Mouse (Mus musculus) CH12.LX (cell line): Measurements from ENCODE around the gene Proser3. TPM values are rescaled to one million over a fixed set of nuclear protein-coding genes. Genes with fewer than 3 reads are reported as not detected.

Source experiments
- DNase-seq: peaks from one replicate; pipeline ENCODE4 v3.0.0-alpha.2; 2013; ENCODE audit errors: extremely low read depth
- H3K27ac ChIP-seq: 2 replicates; pipeline ENCODE4 v1.5.1; 2012; ENCODE audit warnings: low read depth, mild to moderate bottlenecking, control low read depth, moderate library complexity; ENCODE audit not compliant: insufficient read depth
- H3K27me3 ChIP-seq: replicated peaks from 2 replicates; pipeline ENCODE3; 2012; ENCODE audit warnings: inconsistent platforms
- H3K36me3 ChIP-seq, 2 experiments: replicated peaks in 1 of 2; 2 replicates each; pipeline versions ENCODE3 to v1.6.1; 2012; ENCODE audit warnings: inconsistent platforms in 1 of 2, low read length in 1 of 2, mild to moderate bottlenecking in 1 of 2, mixed read lengths in 1 of 2, moderate library complexity in 1 of 2; ENCODE audit not compliant: control insufficient read depth in 1 of 2, insufficient read depth in 1 of 2
- H3K4me1 ChIP-seq, 2 experiments: 2 replicates each; pipeline ENCODE4 v1.6.1; 2012; ENCODE audit warnings: inconsistent platforms in 1 of 2, moderate library complexity in 1 of 2; ENCODE audit not compliant: insufficient read depth in 2 of 2, control insufficient read depth in 1 of 2
- H3K4me2 ChIP-seq: 2 replicates; pipeline ENCODE4 v1.6.1; 2012; ENCODE audit warnings: low read depth, mild to moderate bottlenecking, control low read depth; ENCODE audit not compliant: poor library complexity, insufficient read depth, severe bottlenecking
- H3K4me3 ChIP-seq, 3 experiments: fragments of 150-350 bp in 1 of 3; sonication (generic) in 1 of 3; replicated peaks in 1 of 3; 2 replicates each; pipeline versions ENCODE3 to v1.5.1; 2011 to 2012; ENCODE audit warnings: low read depth in 2 of 3, low read length in 2 of 3, mild to moderate bottlenecking in 2 of 3, moderate library complexity in 2 of 3, control low read depth in 1 of 3, improper control_type of control experiment in 1 of 3, inconsistent platforms in 1 of 3, mixed read lengths in 1 of 3; ENCODE audit not compliant: poor library complexity in 1 of 3
- H3K79me2 ChIP-seq: replicated peaks from 2 replicates; pipeline ENCODE4 v1.6.1; 2012; ENCODE audit warnings: mild to moderate bottlenecking, moderate library complexity; ENCODE audit not compliant: control insufficient read depth, poor library complexity, insufficient read depth, severe bottlenecking; ENCODE audit errors: extremely low read depth
- H3K9ac ChIP-seq: 2 replicates; pipeline ENCODE4 v1.6.1; 2012; ENCODE audit warnings: low read depth, mild to moderate bottlenecking, control low read depth, moderate library complexity; ENCODE audit not compliant: insufficient read depth
- H3K9me3 ChIP-seq: replicated peaks from 2 replicates; pipeline ENCODE3; 2012; ENCODE audit warnings: low read length, inconsistent platforms, mixed read lengths
- BHLHE40 ChIP-seq: IDR thresholded peaks from 2 replicates; pipeline ENCODE4 v1.6.1; 2011; ENCODE audit warnings: mild to moderate bottlenecking, low read depth, low read length, improper control_type of control experiment
- CTCF ChIP-seq, 2 experiments: IDR thresholded peaks in 1 of 2; conservative IDR thresholded peaks in 1 of 2; 2 replicates each; pipeline ENCODE4 v1.5.1; 2011 to 2012; ENCODE audit warnings: low read depth in 2 of 2, low read length in 2 of 2, improper control_type of control experiment in 1 of 2, inconsistent platforms in 1 of 2, mild to moderate bottlenecking in 1 of 2, moderate library complexity in 1 of 2
- ELF1 ChIP-seq: IDR thresholded peaks from 2 replicates; pipeline ENCODE4 v1.6.1; 2014; ENCODE audit warnings: low read depth, mild to moderate bottlenecking, inconsistent platforms, low read length, improper control_type of control experiment
- GABPA ChIP-seq: IDR thresholded peaks from 2 replicates; pipeline ENCODE4 v1.6.1; 2012; ENCODE audit warnings: low read depth, low read length, improper control_type of control experiment, inconsistent platforms; ENCODE audit not compliant: insufficient replicate concordance
- HCFC1 ChIP-seq: IDR thresholded peaks from 2 replicates; pipeline ENCODE4 v1.6.1; 2012; ENCODE audit warnings: low read depth, mild to moderate bottlenecking, inconsistent platforms, low read length, improper control_type of control experiment
- IRF4 ChIP-seq: IDR thresholded peaks from 2 replicates; pipeline ENCODE4 v1.6.1; 2014; ENCODE audit warnings: low read depth, mild to moderate bottlenecking, inconsistent platforms, low read length, improper control_type of control experiment
- JUN ChIP-seq: IDR thresholded peaks from 2 replicates; pipeline ENCODE4 v1.6.1; 2011; ENCODE audit warnings: low read depth, mild to moderate bottlenecking, low read length, improper control_type of control experiment, moderate library complexity; ENCODE audit not compliant: insufficient read depth
- KAT2A ChIP-seq: IDR thresholded peaks from 2 replicates; pipeline ENCODE4 v1.6.1; 2012; ENCODE audit warnings: low read length, improper control_type of control experiment, inconsistent platforms; ENCODE audit not compliant: insufficient replicate concordance
- MAX ChIP-seq: IDR thresholded peaks from 2 replicates; pipeline ENCODE4 v1.6.1; 2011; ENCODE audit warnings: low read length, improper control_type of control experiment
- MEF2A ChIP-seq: IDR thresholded peaks from 2 replicates; pipeline ENCODE4 v1.6.1; 2014; ENCODE audit warnings: low read depth, mild to moderate bottlenecking, inconsistent platforms, low read length, improper control_type of control experiment, borderline replicate concordance
- MXI1 ChIP-seq: IDR thresholded peaks from 2 replicates; pipeline ENCODE4 v1.6.1; 2011; ENCODE audit warnings: mild to moderate bottlenecking, low read depth, low read length, improper control_type of control experiment
- NELFE ChIP-seq: IDR thresholded peaks from 2 replicates; pipeline ENCODE4 v1.6.1; 2011; ENCODE audit warnings: low read depth, low read length, improper control_type of control experiment
- RAD21 ChIP-seq: IDR thresholded peaks from 2 replicates; pipeline ENCODE4 v1.6.1; 2011; ENCODE audit warnings: low read depth, mild to moderate bottlenecking, low read length, improper control_type of control experiment, moderate library complexity
- RCOR1 ChIP-seq: conservative IDR thresholded peaks from 2 replicates; pipeline ENCODE4 v1.6.1; 2012; ENCODE audit warnings: low read depth, mild to moderate bottlenecking, inconsistent platforms, low read length, improper control_type of control experiment
- SIN3A ChIP-seq: IDR thresholded peaks from 2 replicates; pipeline ENCODE4 v1.6.1; 2012; ENCODE audit warnings: low read length, improper control_type of control experiment, inconsistent platforms
- SMC3 ChIP-seq: IDR thresholded peaks from 2 replicates; pipeline ENCODE4 v1.6.1; 2011; ENCODE audit warnings: low read depth, low read length, improper control_type of control experiment
- UBTF ChIP-seq: IDR thresholded peaks from 2 replicates; pipeline ENCODE4 v1.6.1; 2012; ENCODE audit warnings: low read depth, mild to moderate bottlenecking, inconsistent platforms, low read length, improper control_type of control experiment, moderate library complexity
- USF1 ChIP-seq: IDR thresholded peaks from 2 replicates; pipeline ENCODE4 v1.6.1; 2014; ENCODE audit warnings: low read depth, mild to moderate bottlenecking, inconsistent platforms, low read length, improper control_type of control experiment
- USF2 ChIP-seq: conservative IDR thresholded peaks from 2 replicates; pipeline ENCODE4 v1.6.1; 2011; ENCODE audit warnings: low read depth, low read length, improper control_type of control experiment
- ZKSCAN1 ChIP-seq: IDR thresholded peaks from 2 replicates; pipeline ENCODE4 v1.6.1; 2012; ENCODE audit warnings: low read depth, inconsistent platforms, low read length, improper control_type of control experiment, borderline replicate concordance
- ZMIZ1 ChIP-seq: IDR thresholded peaks from 2 replicates; pipeline ENCODE4 v1.6.1; 2012; ENCODE audit warnings: low read depth, mild to moderate bottlenecking, inconsistent platforms, low read length, improper control_type of control experiment
- dilution Hi-C: fragments of 300-500 bp; cut with MboI; formaldehyde crosslinking; loops from 2 replicates; pipeline ENCODE4 v1.14.3; 2020; ENCODE audit warnings: low sequenced_read_pairs; ENCODE audit not compliant: extremely low pct_unique_long_range_greater_than_20kb, extremely low pct_ligation_motif_present
- in situ Hi-C: fragments of 300-500 bp; cut with MboI; formaldehyde crosslinking; loops from 3 replicates; pipeline ENCODE4 v1.14.3; 2019; ENCODE audit warnings: low sequenced_read_pairs, low pct_ligation_motif_present, low pct_unique_long_range_greater_than_20kb, mixed read lengths
- polyA plus RNA-seq: library from polyadenylated mRNA; unstranded; fragments of >175 nt; gene quantifications from 2 replicates; pipeline ENCODE4 v1.2.1, GENCODE M21; 2012; ENCODE audit warnings: low read depth; ENCODE audit not compliant: insufficient read length
- total RNA-seq, 2 experiments: library from RNA; depleted of rRNA; stranded (reverse); fragments of 300-350 nt in 1 of 2; fragments of >200 nt in 1 of 2; gene quantifications; 2 replicates each; pipeline ENCODE4 v1.2.3; 2012 to 2014

The Proser3 gene
- total and polyA plus RNA-seq, 3 experiments, result 2.0 to 6.0 (median 5.9) TPM

- Histone ChIP-seq H3K36me3 (peaks cover 67 to 74% of the 10 kb centered on the region in 2 experiments), H3K4me3 (no peak overlapping the region), H3K4me2 (no peak overlapping the region), H3K79me2 (peaks cover 31% of the 10 kb centered on the region), H3K9ac (no peak overlapping the region), H3K9me3 (no peaks in the 10 kb centered on the region), H3K27ac (no peak overlapping the region), H3K4me1 (peaks cover 3 to 18% of the 10 kb centered on the region in 2 experiments; a peak in 3 of 4 replicates), H3K27me3 (no peaks in the 10 kb centered on the region)
- in situ Hi-C loops (no loop called here), dilution Hi-C loops (no loop called here)
- no peak for DNase-seq
- TF ChIP-seq NELFE (no peak), GABPA (no peak), JUN (no peak), ZMIZ1 (no peak), KAT2A (no peak), USF2 (no peak), SMC3 (no peak), MEF2A (no peak), MXI1 (no peak), HCFC1 (no peak), ZKSCAN1 (no peak), USF1 (no peak)
These were observed 33.1 kb upstream of the Proser3 start for GRCm38 (mm10) chr7:30585170-30585569.

- Histone ChIP-seq H3K79me2 (peaks cover 27% of the 10 kb centered on the region), H3K4me1 (peaks cover 3 to 14% of the 10 kb centered on the region in 2 experiments; a peak in 3 of 4 replicates), H3K4me2 (no peak overlapping the region), H3K27ac (no peak overlapping the region), H3K9ac (no peak overlapping the region), H3K27me3 (no peaks in the 10 kb centered on the region), H3K36me3 (peaks cover 75 to 78% of the 10 kb centered on the region in 2 experiments), H3K4me3 (no peak overlapping the region), H3K9me3 (no peaks in the 10 kb centered on the region)
- DNase-seq, result no peak
- TF ChIP-seq RAD21, result no peak
- no peak for TF ChIP-seq JUN
- TF ChIP-seq RCOR1, result no peak
- TF ChIP-seq ELF1, result no peak
- dilution Hi-C loops (no loop called here), in situ Hi-C loops (no loop called here)
These were observed 32.2 kb upstream of the Proser3 start for GRCm38 (mm10) chr7:30584339-30584738.

GRCm38 (mm10) chr7:30581547-30581946 is 29.4 kb upstream of the Proser3 start:
- dilution Hi-C loops (no loop called here), in situ Hi-C loops (no loop called here)
- TF ChIP-seq UBTF (no peak), ZMIZ1 (no peak), BHLHE40 (no peak), IRF4 (no peak), SIN3A (no peak), KAT2A (no peak), SMC3 (no peak), RAD21 (no peak), MAX (no peak), CTCF (conservative IDR thresholded peaks at IDR 0.05 in 1 of 2, IDR thresholded peaks at IDR 0.05 in 1 of 2; ENCODE audit: low read depth in 2 of 2, low read length in 2 of 2) (no peak)

More at GRCm38 (mm10) chr7:30581547-30581946, 29.4 kb upstream of the Proser3 start:
- H3K4me3 ChIP-seq, result no peak overlapping the region
- peaks cover 7% of the 10 kb centered on the region for H3K79me2 ChIP-seq
- H3K9me3 ChIP-seq, result no peaks in the 10 kb centered on the region
- H3K36me3 ChIP-seq, result peaks cover 98% of the 10 kb centered on the region in 2 experiments
- H3K4me1 ChIP-seq, result peaks cover under 1 to 4% of the 10 kb centered on the region in 2 experiments; a peak in 2 of 4 replicates
- no peak overlapping the region for H3K27ac ChIP-seq
- H3K27me3 ChIP-seq, result no peaks in the 10 kb centered on the region
- no peak for DNase-seq
- no peak overlapping the region for H3K4me2 ChIP-seq
- no peak overlapping the region for H3K9ac ChIP-seq
